Mouse (Mus musculus): ENCODE measurements at regions not wholly inside any gene's neighbourhood (a gene's known extent, or its start where the extent isn't known, plus 50 kb on each side); places are given as distances from the start of the nearest gene placed in this dataset.
"Not testable (repeated sequence)": the region's sequence is repeated elsewhere in the genome, so short reads cannot be mapped to it uniquely, and the experiment has no call there.

DNA sequence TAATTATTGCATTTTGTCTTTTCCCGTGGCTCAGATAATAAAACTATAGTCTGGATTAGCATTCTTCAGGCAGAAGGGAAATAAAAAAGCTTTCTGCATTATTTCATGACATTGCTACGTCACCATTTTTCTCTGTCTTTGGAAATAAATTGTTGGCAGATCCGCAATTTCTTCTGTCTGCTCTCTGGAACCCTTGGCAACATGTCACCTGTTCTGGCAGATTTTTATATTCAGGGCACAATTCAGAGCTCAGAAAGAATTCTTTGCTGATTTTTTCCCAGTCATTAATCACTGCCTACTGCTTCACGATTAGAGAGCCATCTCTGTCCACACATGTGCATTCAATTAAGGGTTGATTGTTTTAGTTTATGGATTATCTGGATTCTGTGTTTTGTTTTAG is 460.5 kb downstream of the Cdh8 start:
- peak; percentile 6 for DNase-seq

DNA sequence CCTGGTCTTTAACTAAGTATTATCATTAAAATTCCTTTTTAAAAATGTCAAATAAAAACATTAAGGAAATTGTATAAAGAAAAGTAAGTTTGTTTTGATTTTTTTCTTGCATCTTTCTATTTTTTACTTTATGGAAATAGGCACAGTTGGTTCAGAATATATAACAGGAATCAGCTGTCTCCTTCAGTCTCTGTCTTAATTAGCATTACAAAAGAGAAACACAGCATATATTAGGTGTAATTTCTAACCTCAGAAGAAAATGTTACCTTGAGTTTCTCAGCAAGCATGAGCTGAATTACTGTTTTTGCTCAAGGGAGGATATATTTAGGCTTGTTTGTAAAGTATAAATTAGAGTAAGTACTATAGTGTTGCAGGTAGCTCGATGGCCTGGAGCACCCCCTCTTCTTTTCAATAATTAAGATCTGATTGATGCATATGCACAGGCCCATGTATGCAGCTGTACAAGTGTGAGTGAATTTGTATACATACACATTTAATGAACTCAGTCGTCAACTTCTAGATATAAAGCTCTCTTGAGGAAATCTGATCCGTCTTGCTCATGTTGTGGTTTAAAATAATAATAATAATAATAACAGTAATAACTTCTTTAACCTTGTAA is 503.0 kb downstream of the Cdh8 start:
- no peak for DNase-seq

DNA sequence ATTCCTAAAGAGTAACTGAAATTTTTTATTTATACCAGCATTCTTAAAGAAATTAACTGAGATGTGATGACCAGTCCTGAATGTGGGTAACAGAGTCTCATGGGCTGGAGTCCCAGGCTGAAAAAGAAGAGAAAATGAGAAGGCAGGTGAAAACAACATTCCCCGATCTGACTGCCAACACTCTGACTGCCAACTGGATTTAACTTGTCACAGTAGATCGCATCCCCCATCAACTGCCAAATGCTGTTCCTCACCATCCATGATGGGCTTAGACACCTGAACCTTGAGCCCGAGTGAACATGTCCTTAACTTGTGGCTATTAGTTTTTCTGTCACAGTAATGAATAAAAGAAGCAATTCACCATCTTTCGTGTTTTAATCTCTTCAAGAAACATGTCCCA is 522.9 kb downstream of the Cdh8 start:
- no peak for DNase-seq

GRCm38 (mm10) chr8:98861664-98862306 is 554.5 kb downstream of the Cdh8 start:
- peak; percentile 73 for DNase-seq

- DNase-seq, result peak; percentile 66
Measured at GRCm38 (mm10) chr8:98861175-98861574, 555.1 kb downstream of the Cdh8 start.

DNA sequence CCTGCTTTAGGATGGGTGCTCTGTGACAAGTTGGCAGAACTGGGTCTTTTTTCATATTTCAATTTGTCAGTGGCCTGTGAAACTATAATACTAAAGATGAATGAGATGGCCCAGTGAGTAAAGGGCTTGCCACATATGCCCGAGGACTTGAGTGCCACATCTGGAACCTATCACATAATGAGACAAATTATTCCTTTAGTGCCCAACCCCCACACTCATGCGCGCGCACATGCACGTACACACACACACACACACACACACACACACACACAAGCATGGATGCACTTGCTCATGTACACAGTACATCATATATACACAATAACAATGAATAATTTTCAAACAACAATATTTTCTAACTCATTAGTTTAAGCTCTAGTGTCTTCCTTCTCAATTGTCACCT is 555.9 kb downstream of the Cdh8 start:
- no peak for DNase-seq

- no peak for DNase-seq
Measured at GRCm38 (mm10) chr8:98829515-98829914, 586.8 kb downstream of the Cdh8 start.

DNA sequence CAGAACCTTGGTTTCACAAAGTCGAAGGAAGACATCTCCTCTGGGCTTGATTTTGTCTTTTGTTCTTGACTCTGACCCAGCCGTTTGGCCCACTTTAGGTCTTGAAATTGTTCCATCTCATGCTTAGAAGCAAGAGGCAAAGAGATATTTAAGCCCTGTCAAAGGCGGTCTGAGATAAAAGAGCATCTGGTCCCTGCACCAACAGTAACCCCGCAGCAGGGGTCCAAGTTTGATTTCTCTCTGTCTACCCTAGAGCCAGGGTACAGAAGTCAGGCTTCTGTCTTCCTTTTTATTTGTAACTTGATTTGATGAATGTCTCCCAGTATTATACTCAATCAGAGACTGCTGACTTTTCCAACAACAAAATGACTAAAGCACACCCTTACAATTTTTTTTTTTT is 587.3 kb downstream of the Cdh8 start:
- DNase-seq, result peak; percentile 13

- peak; percentile 42 for DNase-seq
Measured at GRCm38 (mm10) chr8:98811922-98812321, 604.3 kb downstream of the Cdh8 start.

DNA sequence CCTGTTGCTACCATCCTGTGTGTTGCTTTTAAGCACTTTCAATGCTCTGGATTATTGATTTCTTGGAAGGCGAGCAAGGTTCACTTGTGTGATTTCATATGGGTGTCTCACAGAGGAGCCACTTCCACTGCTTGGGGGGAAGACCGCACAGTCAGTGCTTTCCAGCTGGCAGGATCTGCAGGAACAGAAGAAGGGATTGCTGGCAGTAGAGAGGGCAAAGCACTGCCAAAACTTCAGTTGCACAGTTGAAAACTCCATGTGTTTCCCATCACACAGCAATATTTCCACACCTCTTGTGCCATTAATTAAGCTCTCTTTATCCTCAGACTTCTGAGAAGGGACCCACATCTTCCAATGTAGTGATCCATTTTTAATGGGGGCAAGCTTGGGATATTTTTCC is 618.8 kb downstream of the Cdh8 start:
- peak; percentile 61 for DNase-seq

- DNase-seq, result no peak
Measured at GRCm38 (mm10) chr8:98767036-98767435, 649.2 kb downstream of the Cdh8 start.

GRCm38 (mm10) chr8:98756596-98756995 is 659.7 kb downstream of the Cdh8 start:
- no peak for DNase-seq

GRCm38 (mm10) chr8:98755795-98756194 is 660.5 kb downstream of the Cdh8 start:
- no peak for DNase-seq

DNA sequence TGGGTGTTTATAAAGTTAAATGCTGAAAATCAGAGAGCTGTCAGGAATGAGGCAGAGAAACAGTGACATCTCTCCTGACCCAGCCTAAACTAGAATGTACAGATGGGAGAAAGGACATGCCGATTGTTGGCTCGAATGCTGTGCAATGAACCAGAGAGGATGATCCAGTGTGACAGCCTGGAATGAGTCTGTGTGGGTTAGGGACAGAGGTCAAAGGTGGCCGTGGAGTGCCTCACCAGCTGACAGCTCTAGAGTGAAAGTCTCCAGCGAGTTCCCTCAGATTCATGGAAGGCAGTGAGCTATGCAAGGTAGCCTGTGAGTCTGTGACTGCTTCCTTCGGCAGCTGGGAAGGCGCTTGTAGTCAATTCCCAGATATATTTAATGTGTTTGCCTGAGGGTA is 663.9 kb downstream of the Cdh8 start:
- peak; percentile 6 for DNase-seq

- DNase-seq, result no peak
Measured at GRCm38 (mm10) chr8:98707753-98708152, 708.5 kb downstream of the Cdh8 start.

DNA sequence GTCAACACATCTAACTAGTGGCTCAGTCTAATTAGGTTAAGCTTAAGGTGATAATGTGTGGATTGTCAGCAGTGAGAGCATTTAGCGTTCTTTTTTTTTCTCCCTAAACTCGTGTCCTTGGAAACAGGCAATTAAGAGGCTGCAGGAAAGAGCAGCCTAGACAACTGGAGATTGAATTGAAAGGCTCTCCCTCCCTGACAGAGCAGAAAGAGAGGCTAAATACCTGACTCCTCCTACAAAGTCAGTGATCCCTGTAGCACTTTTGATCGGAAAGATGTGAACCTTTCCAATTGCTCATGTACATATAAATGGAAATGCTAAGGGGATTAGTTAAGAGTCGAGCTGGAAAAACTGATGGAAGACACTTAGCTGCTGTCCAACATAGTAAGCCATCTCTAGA is 710.1 kb downstream of the Cdh8 start:
- DNase-seq, result no peak

- DNase-seq, result peak; percentile 67
Measured at GRCm38 (mm10) chr8:98685195-98685594, 731.1 kb downstream of the Cdh8 start.

DNA sequence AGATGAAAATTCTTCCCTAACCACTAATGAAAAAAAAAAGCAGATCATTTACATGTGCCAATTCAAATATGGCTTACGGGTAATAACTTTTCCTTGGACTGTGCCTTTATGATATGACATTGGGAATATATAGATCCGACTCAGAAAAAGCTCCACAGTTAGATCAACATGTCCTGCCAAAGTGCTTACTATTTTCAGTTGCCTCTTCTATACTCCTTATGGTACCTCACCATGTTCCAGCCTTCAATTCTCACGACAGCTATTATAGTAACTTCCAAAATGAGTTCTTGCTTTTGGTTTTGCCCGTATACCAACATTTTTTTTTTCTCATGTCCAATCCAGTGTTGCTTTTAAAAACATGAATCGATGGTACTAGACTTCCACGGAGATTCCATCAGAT is 731.7 kb downstream of the Cdh8 start:
- no peak for DNase-seq

- no peak for DNase-seq
Measured at GRCm38 (mm10) chr8:98680065-98680464, 736.2 kb downstream of the Cdh8 start.

DNA sequence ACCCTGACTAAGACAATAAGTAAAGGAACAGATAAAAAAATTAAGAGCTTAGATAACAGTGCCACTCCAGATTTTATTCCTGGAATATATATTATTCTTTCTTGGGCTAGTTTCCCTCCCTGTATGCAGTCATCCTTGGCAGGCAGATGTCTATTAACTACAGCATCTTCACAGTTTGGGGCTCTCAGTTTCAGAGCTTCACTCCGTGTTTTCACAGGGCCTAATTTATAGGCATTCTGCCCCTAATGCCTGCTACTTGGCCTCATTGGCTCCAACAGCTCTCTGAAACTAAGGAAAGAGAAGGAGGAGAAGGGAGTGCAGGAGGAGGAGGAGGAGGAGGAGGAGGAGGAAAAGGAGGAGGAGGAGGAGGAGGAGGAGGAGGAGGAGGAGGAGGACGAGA is 757.0 kb downstream of the Cdh8 start:
- no peak for DNase-seq

- DNase-seq, result not testable (repeated sequence)
Measured at GRCm38 (mm10) chr8:98652316-98652715, 764.0 kb downstream of the Cdh8 start.

GRCm38 (mm10) chr8:98651010-98651409 is 765.3 kb downstream of the Cdh8 start:
- DNase-seq, result no peak

DNA sequence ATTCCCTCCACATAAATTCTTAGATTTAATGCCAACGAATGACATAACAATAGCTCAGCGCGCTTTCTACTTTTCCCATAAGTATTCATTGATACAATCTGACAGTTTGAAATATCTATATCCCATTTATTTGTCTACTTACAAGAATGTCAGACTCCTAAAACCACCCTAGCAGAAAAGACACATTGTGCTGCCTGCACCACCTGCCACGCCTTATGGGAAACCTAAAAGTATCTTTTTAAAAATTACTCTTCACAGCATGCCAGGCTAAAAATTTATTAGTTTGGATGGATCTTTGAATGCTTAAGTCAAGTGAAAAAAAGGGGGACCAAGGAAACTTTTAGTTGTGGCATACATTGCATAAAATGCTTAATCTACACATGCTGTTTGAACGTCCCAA is 788.1 kb downstream of the Cdh8 start:
- DNase-seq, result no peak

GRCm38 (mm10) chr8:98613834-98614428 is 802.3 kb downstream of the Cdh8 start:
- peak; percentile 64 for DNase-seq

Measured in cerebellum, adult 11 months (tissue).